Mouse (Mus musculus) brain, embryonic 14.5 days (tissue): ENCODE data around the gene Gm45837. TPM values are rescaled to one million over a fixed set of nuclear protein-coding genes. Genes with fewer than 3 reads are reported as not detected.

Source experiments
- DNase-seq: peaks from one replicate; pipeline ENCODE4 v3.0.0-alpha.2; 2011; ENCODE audit warnings: low read depth
- CTCF ChIP-seq: fragments of 200-500 bp; IDR thresholded peaks from 2 replicates; pipeline ENCODE4 v1.5.1; 2012; ENCODE audit warnings: inconsistent platforms, mild to moderate bottlenecking, moderate library complexity, borderline replicate concordance; ENCODE audit not compliant: insufficient read depth, insufficient read length; ENCODE audit errors: extremely low read depth
- POLR2A ChIP-seq: fragments of 200-500 bp; IDR thresholded peaks from 2 replicates; pipeline ENCODE4 v1.6.1; 2012; ENCODE audit warnings: mild to moderate bottlenecking, inconsistent platforms, borderline replicate concordance; ENCODE audit not compliant: poor library complexity, insufficient read depth, insufficient read length, severe bottlenecking; ENCODE audit errors: extremely low read depth
- polyA plus RNA-seq: library from polyadenylated mRNA; depleted of rRNA; stranded (reverse); fragments of >200 nt; gene quantifications from 2 replicates; pipeline ENCODE4 v1.2.3, GENCODE M21; 2012; rRNA removed

Gene Gm45837
- 0.37 and 0.79 TPM in 2 replicates for polyA plus RNA-seq

GRCm38 (mm10) chr7:101410267-101410936, at the start of gene Gm45837:
TSS of gene Gm45837 (plus strand) at chr7:101410886.
- TF ChIP-seq POLR2A: no peak
- no peak for TF ChIP-seq CTCF

GRCm38 (mm10) chr7:101361021-101361420, 49.7 kb upstream of the Gm45837 start:
- no peak for TF ChIP-seq POLR2A
- no peak for TF ChIP-seq CTCF
- no peak for DNase-seq

More at GRCm38 (mm10) chr7:101410267-101410936, at the start of gene Gm45837:
- DNase-seq: no peak

- no peak for DNase-seq
- TF ChIP-seq POLR2A (no peak), CTCF (no peak)
These were observed 48.9 kb upstream of the Gm45837 start for GRCm38 (mm10) chr7:101361767-101362166.

GRCm38 (mm10) chr7:101362791-101363191, 47.9 kb upstream of the Gm45837 start:
- no peak for DNase-seq
- no peak for TF ChIP-seq CTCF
- TF ChIP-seq POLR2A: no peak

GRCm38 (mm10) chr7:101363914-101364313, 46.8 kb upstream of the Gm45837 start:
- no peak for DNase-seq
- TF ChIP-seq CTCF: no peak
- TF ChIP-seq POLR2A: no peak

- DNase-seq: no peak
- TF ChIP-seq POLR2A (no peak), CTCF (no peak)
These were observed 42.5 kb upstream of the Gm45837 start for GRCm38 (mm10) chr7:101367901-101368852.

GRCm38 (mm10) chr7:101369666-101370065, 41.0 kb upstream of the Gm45837 start:
- TF ChIP-seq POLR2A (no peak), CTCF (no peak)
- no peak for DNase-seq

- DNase-seq: no peak
- TF ChIP-seq CTCF (no peak), POLR2A (no peak)
These were observed 37.6 kb upstream of the Gm45837 start for GRCm38 (mm10) chr7:101373082-101373481.

GRCm38 (mm10) chr7:101374155-101374554, 36.5 kb upstream of the Gm45837 start:
- peak; percentile 88 for DNase-seq
- TF ChIP-seq POLR2A: no peak
- TF ChIP-seq CTCF: peak; percentile 37; the same call in 1 of the 2 replicates

- peak; percentile 77 for DNase-seq
- TF ChIP-seq POLR2A (no peak), CTCF (no peak)
These were observed 33.9 kb upstream of the Gm45837 start for GRCm38 (mm10) chr7:101376701-101377340.

GRCm38 (mm10) chr7:101377741-101378262, 32.9 kb upstream of the Gm45837 start:
- TF ChIP-seq CTCF: no peak
- TF ChIP-seq POLR2A: no peak
- peak; percentile 73 for DNase-seq
